Mouse (Mus musculus): ENCODE measurements at regions not wholly inside any gene's neighbourhood (a gene's known extent, or its start where the extent isn't known, plus 50 kb on each side); places are given as distances from the start of the nearest gene placed in this dataset. TPM values are rescaled to one million over a fixed set of nuclear protein-coding genes. Genes with fewer than 3 reads are reported as not detected.

- peak overlapping the region; percentile 14; the same call in 1 of the 2 replicates for H3K4me3 ChIP-seq
- no peak for ATAC-seq (replicated peaks; ENCODE audit: insufficient number of reproducible peaks, insufficient read depth, low FRiP score, low read depth)
- WGBS, result 13% methylated on average over 7 of the region's 7 CpGs
- H3K4me1 ChIP-seq (replicated peaks), result no peaks in the 10 kb centered on the region; the same call in 1 of the 2 replicates
- H3K9ac ChIP-seq, result no peak overlapping the region
- H3K4me2 ChIP-seq, result peak overlapping the region; percentile 52
- no peaks in the 10 kb centered on the region for H3K27me3 ChIP-seq
- no peaks in the 10 kb centered on the region for H3K36me3 ChIP-seq
- H3K27ac ChIP-seq, result no peak overlapping the region
- H3K9me3 ChIP-seq (replicated peaks), result no peaks in the 10 kb centered on the region
Observed at GRCm38 (mm10) chr6:137931318-137931717, 148.4 kb downstream of the Slc15a5 start.

- H3K36me3 ChIP-seq, result no peaks in the 10 kb centered on the region
- no peak overlapping the region for H3K27ac ChIP-seq
- H3K4me1 ChIP-seq (replicated peaks), result no peaks in the 10 kb centered on the region
- ATAC-seq (replicated peaks; ENCODE audit: insufficient number of reproducible peaks, insufficient read depth, low FRiP score, low read depth), result no peak
- no peak overlapping the region for H3K9ac ChIP-seq
- H3K9me3 ChIP-seq (replicated peaks), result no peaks in the 10 kb centered on the region
- H3K4me3 ChIP-seq, result no peak overlapping the region
- no peaks in the 10 kb centered on the region for H3K27me3 ChIP-seq
- H3K4me2 ChIP-seq, result no peak overlapping the region
- WGBS, result 84% methylated on average over 4 of the region's 4 CpGs
Observed at GRCm38 (mm10) chr6:137923364-137923763, 156.4 kb downstream of the Slc15a5 start.

GRCm38 (mm10) chr6:137918156-137918555 lies 161.6 kb downstream of the Slc15a5 start:
- 40% methylated on average over 4 of the region's 4 CpGs for WGBS
- Histone ChIP-seq H3K36me3 (no peaks in the 10 kb centered on the region), H3K27me3 (no peaks in the 10 kb centered on the region), H3K27ac (no peak overlapping the region), H3K4me2 (no peak overlapping the region), H3K4me3 (no peak overlapping the region), H3K9me3 (replicated peaks) (no peaks in the 10 kb centered on the region), H3K4me1 (replicated peaks) (no peaks in the 10 kb centered on the region), H3K9ac (no peak overlapping the region)
- ATAC-seq (replicated peaks; ENCODE audit: insufficient number of reproducible peaks, insufficient read depth, low FRiP score, low read depth), result no peak

GRCm38 (mm10) chr6:137907836-137908235 lies 153.5 kb downstream of the Dera start:
- H3K4me1 ChIP-seq (replicated peaks), result no peaks in the 10 kb centered on the region
- no peak overlapping the region for H3K4me3 ChIP-seq
- 80% methylated on average over 4 of the region's 4 CpGs for WGBS
- no peaks in the 10 kb centered on the region for H3K36me3 ChIP-seq
- H3K4me2 ChIP-seq, result no peak overlapping the region
- no peaks in the 10 kb centered on the region for H3K27me3 ChIP-seq
- no peak overlapping the region for H3K27ac ChIP-seq
- H3K9ac ChIP-seq, result no peak overlapping the region
- H3K9me3 ChIP-seq (replicated peaks), result no peaks in the 10 kb centered on the region
- ATAC-seq (replicated peaks; ENCODE audit: insufficient number of reproducible peaks, insufficient read depth, low FRiP score, low read depth), result no peak

Small RNA genes in the stretch of these regions (microRNA-seq; reads per million reads assigned to microRNA genes)
- gene Gm24308, result not detected
